Mouse (Mus musculus): ENCODE measurements around the gene Tpcn2. TPM values are rescaled to one million over a fixed set of nuclear protein-coding genes. Genes with fewer than 3 reads are reported as not detected.

Tpcn2 gene
- polyA plus RNA-seq (2015; fragmentation: Nextera tagmentation; extraction: Ambion mirVana) = 10.5 and 14.6 TPM in 2 replicates

GRCm38 (mm10) chr7:145283487-145284187 lies at the start of gene Tpcn2:
Tpcn2 (minus strand) TSS chr7:145284011.

GRCm38 (mm10) chr7:145314785-145315411 lies 31.1 kb upstream of the Tpcn2 start, which contains the start of gene Mrgprd:
Mrgprd (plus strand) TSS chr7:145314835.

GRCm38 (mm10) chr7:145300321-145301007 lies 16.7 kb upstream of the Tpcn2 start, which contains the start of gene Mrgprf:
Mrgprf (plus strand) TSS chr7:145300828.

GRCm38 (mm10) chr7:145208006-145208405 lies 75.8 kb downstream of the Tpcn2 start, which contains the start of gene 1810010D01Rik:
1810010D01Rik (minus strand) TSS chr7:145208119.

Other genes starting within 250 kb of the Tpcn2 start
- 0.14 and 0.48 TPM in 2 replicates for gene 1810010D01Rik, start 75.9 kb downstream of the Tpcn2 start, polyA plus RNA-seq (2015; fragmentation: Nextera tagmentation; extraction: Ambion mirVana)
- gene Mrgprf, start 16.8 kb upstream of the Tpcn2 start, polyA plus RNA-seq (2015; fragmentation: Nextera tagmentation; extraction: Ambion mirVana) = 34.9 and 37.0 TPM in 2 replicates
- 0.05 TPM in 1 of 2 replicates, not detected in the other for gene Mrgprd, start 30.8 kb upstream of the Tpcn2 start, polyA plus RNA-seq (2015; fragmentation: Nextera tagmentation; extraction: Ambion mirVana)